Mouse (Mus musculus) heart, embryonic 11.5 days (tissue): ENCODE measurements around the gene Pmvk. TPM values are rescaled to one million over a fixed set of nuclear protein-coding genes. Genes with fewer than 3 reads are reported as not detected.
"Not testable (repeated sequence)": the region's sequence is repeated elsewhere in the genome, so short reads cannot be mapped to it uniquely, and the experiment has no call there.

Experiments used
- ATAC-seq: fragments of 200-750 bp; cut with Nextera tagmentation; replicated peaks from 2 replicates; pipeline ENCODE4 v1.8.0; 2017; ENCODE audit warnings: moderate library complexity; ENCODE audit not compliant: insufficient number of reproducible peaks, low FRiP score, low TSS enrichment
- H3K27ac ChIP-seq: fragments of 300-500 bp; sonication (generic); 2 replicates; pipeline ENCODE4 v1.5.1; 2014; ENCODE audit warnings: mild to moderate bottlenecking, low read depth, low read length
- H3K27me3 ChIP-seq: fragments of 300-500 bp; sonication (generic); 2 replicates; pipeline ENCODE4 v1.6.1; 2014; ENCODE audit warnings: mild to moderate bottlenecking, low read length, mixed read lengths; ENCODE audit not compliant: control insufficient read depth, insufficient read depth
- H3K36me3 ChIP-seq: fragments of 300-500 bp; sonication (generic); 2 replicates; pipeline ENCODE4 v1.6.1; 2014; ENCODE audit warnings: mild to moderate bottlenecking, low read length, moderate library complexity, mixed read lengths; ENCODE audit not compliant: control insufficient read depth, insufficient read depth
- H3K4me1 ChIP-seq: fragments of 300-500 bp; sonication (generic); 2 replicates; pipeline ENCODE4 v1.6.1; 2014; ENCODE audit warnings: low read length; ENCODE audit not compliant: control insufficient read depth, insufficient read depth
- H3K4me2 ChIP-seq: fragments of 300-500 bp; sonication (generic); 2 replicates; pipeline ENCODE4 v1.6.1; 2014; ENCODE audit warnings: mild to moderate bottlenecking, moderate library complexity
- H3K4me3 ChIP-seq: fragments of 300-500 bp; sonication (generic); 2 replicates; pipeline ENCODE4 v1.5.1; 2014; ENCODE audit warnings: low read depth, low read length
- H3K9ac ChIP-seq: fragments of 300-500 bp; sonication (generic); 2 replicates; pipeline ENCODE4 v1.6.1; 2014; ENCODE audit warnings: mild to moderate bottlenecking, low read depth, low read length, moderate library complexity
- H3K9me3 ChIP-seq: fragments of 300-500 bp; sonication (generic); replicated peaks from 2 replicates; pipeline ENCODE4 v1.6.1; 2016; ENCODE audit warnings: low read length; ENCODE audit not compliant: control insufficient read depth
- WGBS: fragments of 180-500 bp; shearing (Covaris S2); extraction: QIAGEN DNeasy Blood & Tissue Kit; methylation state at CpG from one replicate; pipeline ENCODE4 v1.1.7; 2014; ENCODE audit not compliant: insufficient replicate concordance; 5-methylcytosine and 5-hydroxymethylcytosine counted together
- polyA plus RNA-seq: library from polyadenylated mRNA; unstranded; fragments of >200 nt; fragmentation: Nextera tagmentation; extraction: Ambion mirVana; gene quantifications from 2 replicates; pipeline ENCODE4 v1.2.1, GENCODE M21; 2014

The Pmvk gene
- polyA plus RNA-seq, 1 experiment from 2014 or later = 50.4 TPM

DNA sequence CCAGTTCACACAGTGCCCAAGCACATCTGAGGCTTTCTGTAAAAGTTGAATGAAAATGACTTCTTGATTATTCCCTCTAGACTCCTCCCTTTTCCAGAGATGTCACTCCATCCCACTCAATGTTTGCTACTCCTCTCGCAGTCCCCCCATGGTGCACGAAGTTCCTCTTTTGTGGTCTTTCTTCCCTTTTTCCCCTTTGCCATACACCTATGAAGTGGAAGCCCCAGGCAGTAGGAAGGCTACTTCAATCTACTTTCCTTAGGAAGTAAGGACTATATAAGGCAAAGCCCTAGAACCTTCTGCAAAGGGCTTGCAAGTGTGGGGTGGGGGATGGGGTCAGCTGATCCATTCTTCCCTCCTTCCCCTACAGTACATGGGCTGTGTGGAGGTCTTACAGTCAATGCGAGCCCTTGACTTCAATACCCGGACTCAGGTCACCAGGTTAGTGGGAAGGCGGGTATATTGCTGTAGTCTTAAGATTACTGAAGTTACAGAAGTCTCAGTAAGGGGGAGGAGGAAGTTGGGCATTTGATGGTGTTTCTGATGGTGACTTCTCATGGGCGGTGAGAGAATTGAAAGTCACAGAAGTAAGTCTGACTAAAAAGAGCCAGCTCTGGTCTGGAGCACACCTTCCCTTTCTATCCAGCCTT is 31.7 kb upstream of the Pmvk start:
- Histone ChIP-seq H3K27ac (peak overlapping the region; percentile 97; the same call in 1 of the 2 replicates), H3K4me2 (peak overlapping the region; percentile 90), H3K4me3 (peak overlapping the region; percentile 60), H3K36me3 (peaks cover 11% of the 10 kb centered on the region), H3K9me3 (no peaks in the 10 kb centered on the region), H3K9ac (peak overlapping the region; percentile 85; the same call in 1 of the 2 replicates), H3K4me1 (peaks cover 25% of the 10 kb centered on the region), H3K27me3 (no peaks in the 10 kb centered on the region)
- WGBS = 67% methylated on average over 6 of the region's 6 CpGs
- ATAC-seq = no peak

- ATAC-seq = no peak
- Histone ChIP-seq H3K36me3 (peaks cover 11% of the 10 kb centered on the region), H3K9me3 (no peaks in the 10 kb centered on the region), H3K9ac (no peak overlapping the region), H3K4me2 (peak overlapping the region; percentile 19; the same call in 1 of the 2 replicates), H3K4me3 (no peak overlapping the region), H3K27ac (no peak overlapping the region), H3K4me1 (peaks cover 25% of the 10 kb centered on the region), H3K27me3 (no peaks in the 10 kb centered on the region)
- 78% methylated on average over 5 of the region's 5 CpGs for WGBS
These were observed 29.8 kb upstream of the Pmvk start for GRCm38 (mm10) chr3:89424416-89425140.

DNA sequence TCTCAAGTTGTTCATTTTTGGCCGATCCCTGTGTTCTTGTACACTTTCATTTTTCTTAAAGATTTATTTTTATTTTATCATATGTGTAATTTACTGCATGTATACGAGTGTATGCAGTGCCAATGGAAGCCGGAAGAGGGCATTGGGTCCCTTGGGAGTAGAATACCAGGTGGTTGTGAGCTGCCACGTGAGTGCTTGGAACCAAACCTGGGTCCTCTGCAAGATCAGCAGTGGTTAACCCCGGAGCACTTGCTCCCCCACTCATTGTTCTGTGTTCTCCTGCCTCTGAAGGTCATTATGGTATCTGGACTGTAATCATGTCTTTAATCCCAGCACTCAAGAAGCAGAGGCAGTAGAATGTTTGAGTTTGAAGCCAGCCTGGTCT is 29.2 kb upstream of the Pmvk start:
- H3K4me2 ChIP-seq = no peak overlapping the region
- H3K4me1 ChIP-seq = peaks cover 25% of the 10 kb centered on the region
- no peak overlapping the region for H3K27ac ChIP-seq
- H3K9me3 ChIP-seq = no peaks in the 10 kb centered on the region
- peaks cover 11% of the 10 kb centered on the region for H3K36me3 ChIP-seq
- WGBS = 88% methylated on average over 5 of the region's 5 CpGs
- H3K27me3 ChIP-seq = no peaks in the 10 kb centered on the region
- H3K9ac ChIP-seq = peak overlapping the region; percentile 28; the same call in 1 of the 2 replicates
- ATAC-seq = no peak
- H3K4me3 ChIP-seq = no peak overlapping the region

DNA sequence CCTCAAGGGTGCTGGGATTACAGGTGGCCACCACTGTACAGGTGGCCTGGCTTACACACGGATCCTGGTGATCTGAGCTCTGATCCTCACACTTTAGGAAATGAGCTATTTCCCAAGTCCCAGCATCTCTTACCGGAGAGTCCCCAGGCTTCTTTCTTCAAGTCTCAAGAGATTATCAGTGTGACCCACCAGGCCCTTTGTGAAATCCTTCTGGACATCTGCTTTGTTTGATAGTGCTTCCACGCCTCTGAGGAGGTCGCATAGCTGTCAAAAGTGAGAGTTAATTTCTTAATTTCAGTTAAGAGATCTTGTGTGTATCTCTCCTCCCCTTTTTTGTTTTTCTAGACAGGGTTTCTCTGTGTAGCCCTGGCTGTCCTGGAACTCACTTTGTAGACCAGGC is 28.5 kb upstream of the Pmvk start:
- Histone ChIP-seq H3K4me3 (no peak overlapping the region), H3K36me3 (peaks cover 11% of the 10 kb centered on the region), H3K4me2 (peak overlapping the region; percentile 27), H3K27ac (no peak overlapping the region), H3K27me3 (no peaks in the 10 kb centered on the region), H3K9ac (no peak overlapping the region), H3K4me1 (peaks cover 21% of the 10 kb centered on the region), H3K9me3 (no peaks in the 10 kb centered on the region)
- no peak for ATAC-seq
- WGBS = 78% methylated on average over 4 of the region's 4 CpGs

- Histone ChIP-seq H3K36me3 (peaks cover 22% of the 10 kb centered on the region), H3K4me1 (peaks cover 12% of the 10 kb centered on the region)
- H3K9me3 ChIP-seq, H3K27me3 ChIP-seq, H3K9ac ChIP-seq, H3K27ac ChIP-seq, H3K4me2 ChIP-seq, ATAC-seq, H3K4me3 ChIP-seq: not testable (repeated sequence)
- 90% methylated on average over 7 of the region's 7 CpGs for WGBS
These were observed 25.3 kb upstream of the Pmvk start for GRCm38 (mm10) chr3:89429021-89429420.

DNA sequence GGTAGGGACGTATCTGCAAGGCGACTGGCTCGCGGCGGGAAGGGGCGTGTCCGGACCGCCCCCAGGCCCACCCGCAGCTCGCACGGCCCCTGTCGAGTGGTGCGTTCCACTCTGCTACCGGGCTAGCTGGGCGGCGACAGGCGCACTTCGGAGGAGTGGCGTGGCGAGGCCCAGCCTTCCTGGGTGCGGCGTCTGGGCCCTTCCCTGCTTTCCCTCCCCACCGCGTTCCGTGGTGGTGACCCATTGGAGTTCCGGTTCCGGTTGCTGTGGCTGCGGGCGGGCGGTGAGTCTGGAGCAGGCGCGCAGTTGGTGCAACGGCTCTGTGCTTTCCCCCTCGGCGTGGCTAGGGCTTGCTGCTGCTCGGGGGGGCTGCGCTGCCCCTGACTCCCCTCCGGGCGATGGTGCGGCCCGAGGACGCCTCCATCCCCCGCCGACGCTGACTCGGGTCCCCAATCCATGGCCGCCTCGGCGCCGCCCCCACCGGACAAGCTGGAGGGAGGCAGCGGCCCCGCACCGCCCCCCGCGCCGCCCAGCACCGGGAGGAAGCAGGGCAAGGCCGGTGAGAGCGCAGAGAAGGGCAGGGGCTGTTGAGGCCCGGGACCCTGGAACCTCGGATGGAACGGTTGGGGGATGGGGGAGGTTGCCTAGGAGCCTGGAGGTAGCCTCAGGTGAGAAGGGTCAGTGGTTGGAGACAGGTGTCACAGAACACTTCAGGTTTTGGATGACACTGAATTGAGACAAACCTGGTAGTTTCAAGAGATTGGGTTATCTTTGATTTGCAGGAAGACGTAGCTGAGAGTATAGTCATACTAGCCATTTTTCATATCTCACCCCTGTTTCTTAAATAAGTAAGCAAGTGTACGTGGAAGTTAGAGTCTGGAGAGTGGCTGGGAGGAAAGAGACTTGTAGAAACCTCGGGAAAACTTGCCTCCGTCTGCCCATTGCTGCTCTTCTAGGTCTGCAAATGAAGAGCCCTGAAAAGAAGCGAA is 23.9 kb upstream of the Pmvk start, which contains the start of gene Pygo2:
Gene Pygo2, plus strand, starts transcription at position 44 of the 989 bp plus-strand sequence.
- Histone ChIP-seq H3K4me3 (peak within 1 kb of the TSS; percentile 98), H3K27me3 (no peaks in the 10 kb centered on the region), H3K4me2 (peak within 1 kb of the TSS; percentile 85), H3K27ac (peak within 1 kb of the TSS; percentile 87), H3K9ac (peak within 1 kb of the TSS; percentile 94), H3K4me1 (peaks cover 9% of the 10 kb centered on the region), H3K36me3 (peaks cover 19% of the 10 kb centered on the region), H3K9me3 (no peaks in the 10 kb centered on the region)
- ATAC-seq = peak; percentile 93
- WGBS = 2% methylated on average over 65 of the region's 68 CpGs

DNA sequence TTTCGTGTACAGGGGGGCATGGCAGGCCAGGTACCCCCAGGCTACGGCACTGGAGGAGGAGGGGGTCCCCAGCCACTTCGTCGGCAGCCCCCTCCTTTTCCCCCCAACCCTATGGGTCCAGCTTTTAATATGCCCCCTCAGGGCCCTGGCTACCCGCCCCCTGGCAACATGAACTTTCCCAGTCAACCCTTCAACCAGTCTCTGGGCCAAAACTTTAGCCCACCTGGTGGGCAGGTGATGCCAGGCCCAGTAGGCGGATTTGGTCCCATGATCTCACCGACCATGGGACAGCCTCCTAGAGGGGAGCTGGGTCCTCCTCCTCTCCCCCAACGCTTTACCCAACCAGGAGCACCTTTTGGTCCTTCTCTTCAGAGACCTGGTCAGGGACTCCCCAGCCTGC is 21.7 kb upstream of the Pmvk start:
- no peak overlapping the region for H3K4me2 ChIP-seq
- no peak overlapping the region for H3K27ac ChIP-seq
- ATAC-seq = no peak
- peaks cover 20% of the 10 kb centered on the region for H3K4me1 ChIP-seq
- H3K9me3 ChIP-seq = no peaks in the 10 kb centered on the region
- 90% methylated on average over 7 of the region's 8 CpGs for WGBS
- peaks cover 11% of the 10 kb centered on the region for H3K36me3 ChIP-seq
- no peak overlapping the region for H3K4me3 ChIP-seq
- no peaks in the 10 kb centered on the region for H3K27me3 ChIP-seq
- H3K9ac ChIP-seq = no peak overlapping the region

GRCm38 (mm10) chr3:89434532-89434931 is 19.8 kb upstream of the Pmvk start:
- Histone ChIP-seq H3K4me2 (no peak overlapping the region), H3K27ac (no peak overlapping the region), H3K4me1 (peaks cover 21% of the 10 kb centered on the region), H3K9me3 (no peaks in the 10 kb centered on the region), H3K27me3 (no peaks in the 10 kb centered on the region), H3K36me3 (peaks cover 11% of the 10 kb centered on the region), H3K4me3 (no peak overlapping the region), H3K9ac (no peak overlapping the region)
- WGBS = 76% methylated on average over 11 of the region's 11 CpGs
- ATAC-seq = no peak
